Mouse (Mus musculus) midbrain, embryonic 14.5 days (tissue): Measurements from ENCODE around the gene Tmem252. TPM values are rescaled to one million over a fixed set of nuclear protein-coding genes. Genes with fewer than 3 reads are reported as not detected.

Experiments
- ATAC-seq: fragments of 200-750 bp; cut with Nextera tagmentation; 2 replicates; pipeline ENCODE4 v1.8.0; 2017; ENCODE audit warnings: moderate number of reproducible peaks, moderate library complexity; ENCODE audit not compliant: low FRiP score, low TSS enrichment
- DNase-seq: peaks from one replicate; pipeline ENCODE4 v3.0.0-alpha.2; 2015
- H3K27ac ChIP-seq: fragments of 300-500 bp; sonication (generic); replicated peaks from 2 replicates; pipeline ENCODE4 v1.5.1; 2014; ENCODE audit warnings: mild to moderate bottlenecking, low read depth, low read length, moderate library complexity
- H3K27me3 ChIP-seq: fragments of 300-500 bp; sonication (generic); 2 replicates; pipeline ENCODE4 v1.6.1; 2014; ENCODE audit warnings: low read length, control low read depth, mixed read lengths; ENCODE audit not compliant: control insufficient read depth, insufficient read depth
- H3K36me3 ChIP-seq: fragments of 300-500 bp; sonication (generic); 2 replicates; pipeline ENCODE4 v1.6.1; 2014; ENCODE audit warnings: low read length, control low read depth; ENCODE audit not compliant: control insufficient read depth, insufficient read depth
- H3K4me1 ChIP-seq: fragments of 300-500 bp; sonication (generic); 2 replicates; pipeline ENCODE4 v1.6.1; 2014; ENCODE audit warnings: mild to moderate bottlenecking, antibody characterized with exemption, low read length, control low read depth; ENCODE audit not compliant: control insufficient read depth, insufficient read depth
- H3K4me2 ChIP-seq: fragments of 300-500 bp; sonication (generic); 2 replicates; pipeline ENCODE4 v1.6.1; 2014; ENCODE audit warnings: mild to moderate bottlenecking, low read length, moderate library complexity
- H3K4me3 ChIP-seq: fragments of 300-500 bp; sonication (generic); replicated peaks from 2 replicates; pipeline ENCODE4 v1.5.1; 2014; ENCODE audit warnings: low read depth, low read length
- H3K9ac ChIP-seq: fragments of 300-500 bp; sonication (generic); replicated peaks from 2 replicates; pipeline ENCODE4 v1.6.1; 2014; ENCODE audit warnings: mild to moderate bottlenecking, low read length, moderate library complexity
- H3K9me3 ChIP-seq: fragments of 300-500 bp; sonication (generic); 2 replicates; pipeline ENCODE4 v1.6.1; 2016; ENCODE audit warnings: low read length, control low read depth, mixed read lengths; ENCODE audit not compliant: control insufficient read depth
- WGBS: fragments of 180-500 bp; shearing (Covaris S2); extraction: QIAGEN DNeasy Blood & Tissue Kit; methylation state at CpG from one replicate; pipeline ENCODE4 v1.1.7; 2014; 5-methylcytosine and 5-hydroxymethylcytosine counted together
- polyA plus RNA-seq: library from polyadenylated mRNA; unstranded; fragments of >200 nt; fragmentation: Nextera tagmentation; extraction: Ambion mirVana; gene quantifications from 2 replicates; pipeline ENCODE4 v1.2.1, GENCODE M21; 2014

Tmem252 gene
- polyA plus RNA-seq, 1 experiment from 2014 or later, result 2.0 TPM

GRCm38 (mm10) chr19:24724362-24724761 is 50.6 kb downstream of the Tmem252 start:
- WGBS, result 81% methylated on average over 10 of the region's 10 CpGs
- ATAC-seq, result no peak

GRCm38 (mm10) chr19:24730661-24731060 is 56.9 kb downstream of the Tmem252 start:
- Histone ChIP-seq H3K9me3 (no peaks in the 10 kb centered on the region), H3K4me2 (no peak overlapping the region), H3K27me3 (no peaks in the 10 kb centered on the region), H3K27ac (no peak overlapping the region), H3K4me1 (no peaks in the 10 kb centered on the region; the same call in 1 of the 2 replicates), H3K4me3 (no peak overlapping the region), H3K9ac (no peak overlapping the region), H3K36me3 (no peaks in the 10 kb centered on the region)
- 79% methylated on average over 5 of the region's 5 CpGs for WGBS
- peak; percentile 20 for DNase-seq
- no peak for ATAC-seq

More at GRCm38 (mm10) chr19:24724362-24724761, 50.6 kb downstream of the Tmem252 start:
- H3K4me2 ChIP-seq, result no peak overlapping the region
- no peaks in the 10 kb centered on the region for H3K36me3 ChIP-seq
- no peaks in the 10 kb centered on the region for H3K27me3 ChIP-seq
- no peaks in the 10 kb centered on the region for H3K4me1 ChIP-seq
- H3K4me3 ChIP-seq, result no peak overlapping the region
- H3K9me3 ChIP-seq, result no peaks in the 10 kb centered on the region
- no peak overlapping the region for H3K9ac ChIP-seq
- no peak for DNase-seq
- H3K27ac ChIP-seq, result no peak overlapping the region

Other genes with a start within 250 kb of the Tmem252 start
- gene Fam122a, start 196.7 kb upstream of the Tmem252 start, polyA plus RNA-seq, result 55.6 and 61.2 TPM in 2 replicates
- gene Pip5k1b, start 118.1 kb upstream of the Tmem252 start, polyA plus RNA-seq, result 1.4 and 2.1 TPM in 2 replicates
- 0.91 and 1.3 TPM in 2 replicates for gene Pgm5, start 187.8 kb downstream of the Tmem252 start, polyA plus RNA-seq
- 252 and 283 TPM in 2 replicates for gene Gm10053, start 201.7 kb downstream of the Tmem252 start, polyA plus RNA-seq
- not detected in 2 replicates for gene Foxd4, start 227.2 kb downstream of the Tmem252 start, polyA plus RNA-seq